In the genomic region with DNA sequence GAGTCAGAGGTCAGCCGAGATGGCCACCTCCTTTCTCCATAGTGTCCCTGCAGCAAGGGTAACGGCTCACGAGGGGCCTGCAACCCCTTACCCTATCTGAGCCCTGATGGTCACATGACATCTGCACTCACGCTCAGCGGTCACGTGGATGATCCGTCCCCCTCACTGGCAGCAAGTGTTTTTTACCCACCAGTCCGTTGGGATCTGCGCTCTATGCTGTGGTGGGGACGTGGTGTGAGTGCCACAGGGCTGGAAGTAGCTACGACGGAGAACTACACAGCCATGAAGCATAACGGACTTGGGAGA, we compare ENCODE assay signal across 9 mouse cellular contexts. TPM values are rescaled to one million over a fixed set of nuclear protein-coding genes. Genes with fewer than 3 reads are reported as not detected.
DNase-seq lines count a peak whose midpoint lies in the region; ATAC-seq and TF ChIP-seq lines count a peak whose summit lies in the region.
"Had no signal": no experiment of that assay in that cellular context is flagged by ENCODE, and none has a peak within 500 bp of the region (broad histone marks: within the 10 kb centered on the region; RNA-seq: fewer than 3 reads in every experiment).

No protein-coding gene starts in this region.

- ATAC-seq in heart, embryonic 14.5 days (ENCODE audit: insufficient number of reproducible peaks, insufficient read depth, low FRiP score, low read depth): no peak
- ATAC-seq in megakaryocyte, adult 5-6 weeks (ENCODE audit: poor library complexity, severe bottlenecking): no peak
- peak; percentile 2 for ATAC-seq in intestine, postnatal 0 days
- ATAC-seq in stomach, postnatal 0 days (ENCODE audit: low FRiP score, low TSS enrichment): no peak; the same call in 1 of the 2 replicates
- no peak for ATAC-seq in midbrain, postnatal 0 days (ENCODE audit: low FRiP score)

- H3K36me3 ChIP-seq in heart, embryonic 14.5 days (ENCODE audit: control insufficient read depth, insufficient read depth, low read length): peaks cover 57% of the 10 kb centered on the region
- H3K36me3 ChIP-seq in megakaryocyte, embryonic 14.5 days (replicated peaks; ENCODE audit: low read length): peaks cover 69% of the 10 kb centered on the region
- H3K36me3 ChIP-seq in intestine, postnatal 0 days (ENCODE audit: control insufficient read depth, insufficient read depth): peaks cover 28% of the 10 kb centered on the region
- peaks cover 29% of the 10 kb centered on the region for H3K36me3 ChIP-seq in stomach, postnatal 0 days (ENCODE audit: control insufficient read depth, insufficient read depth, low read length)
- H3K36me3 ChIP-seq in midbrain, postnatal 0 days (ENCODE audit: insufficient read depth, low read length): peaks cover 42% of the 10 kb centered on the region

- no peaks in the 10 kb centered on the region for H3K27me3 ChIP-seq in heart, embryonic 14.5 days (ENCODE audit: control insufficient read depth, insufficient read depth, low read length)
- H3K27me3 ChIP-seq in megakaryocyte, embryonic 14.5 days (replicated peaks): no peaks in the 10 kb centered on the region
- H3K27me3 ChIP-seq in intestine, postnatal 0 days (replicated peaks; ENCODE audit: control insufficient read depth, insufficient read depth, low read length): peaks cover 14% of the 10 kb centered on the region; the same call in 1 of the 2 replicates
- H3K27me3 ChIP-seq in stomach, postnatal 0 days (ENCODE audit: control insufficient read depth, insufficient read depth, low read length): no peaks in the 10 kb centered on the region
- 0 out of 2 replicates have a peak, but pooled peaks cover 4% of the 10 kb centered on the region for H3K27me3 ChIP-seq in midbrain, postnatal 0 days (ENCODE audit: insufficient read depth, low read length)

- H3K4me3 ChIP-seq in heart, embryonic 14.5 days (ENCODE audit: control insufficient read depth in 1 of 2, insufficient read depth in 1 of 2, low read depth in 1 of 2, low read length in 2 of 2): no peak overlapping the region
- H3K4me3 ChIP-seq in megakaryocyte, embryonic 14.5 days (replicated peaks): peak overlapping the region; percentile 92
- no peak overlapping the region for H3K4me3 ChIP-seq in intestine, postnatal 0 days (ENCODE audit: low read depth, low read length)
- no peak overlapping the region for H3K4me3 ChIP-seq in stomach, postnatal 0 days (ENCODE audit: low read depth, low read length)
- H3K4me3 ChIP-seq in midbrain, postnatal 0 days (ENCODE audit: low read depth, low read length): no peak overlapping the region

- H3K9me3 ChIP-seq in heart, embryonic 14.5 days (ENCODE audit: control insufficient read depth, low read length): no peaks in the 10 kb centered on the region
- H3K9me3 ChIP-seq in megakaryocyte, embryonic 14.5 days: no peaks in the 10 kb centered on the region
- no peaks in the 10 kb centered on the region for H3K9me3 ChIP-seq in intestine, postnatal 0 days (ENCODE audit: control insufficient read depth)
- no peaks in the 10 kb centered on the region for H3K9me3 ChIP-seq in stomach, postnatal 0 days (ENCODE audit: control insufficient read depth, low read length)
- no peaks in the 10 kb centered on the region for H3K9me3 ChIP-seq in midbrain, postnatal 0 days (ENCODE audit: low read length)

- no peak overlapping the region for H3K4me2 ChIP-seq in heart, embryonic 14.5 days (ENCODE audit: low read length)
- 0 out of 2 replicates have a peak overlapping the region, but pooled peaks have one; percentile 24 for H3K4me2 ChIP-seq in intestine, postnatal 0 days (replicated peaks; ENCODE audit: low read depth)
- H3K4me2 ChIP-seq in stomach, postnatal 0 days (replicated peaks; ENCODE audit: low read depth): no peak overlapping the region
- H3K4me2 ChIP-seq in midbrain, postnatal 0 days (ENCODE audit: low read depth, low read length, poor library complexity, severe bottlenecking): no peak overlapping the region
- H3K4me2 ChIP-seq: midbrain, embryonic 11.5 days had no signal

- no peak for DNase-seq in heart, postnatal 4 days
- no peak for DNase-seq in stomach, postnatal 0 days (ENCODE audit: low spot score)
- no peak for DNase-seq in urinary bladder, postnatal 10 days (ENCODE audit: low spot score)
- no peak for DNase-seq in midbrain, postnatal 0 days (ENCODE audit: low spot score)

- H3K27ac ChIP-seq in heart, embryonic 14.5 days (replicated peaks in 1 of 2; ENCODE audit: control insufficient read depth in 1 of 2, insufficient read depth in 1 of 2, low read depth in 2 of 2, low read length in 2 of 2): peak overlapping the region; percentile 24 to 97; a peak in 3 of 4 replicates
- 0 out of 2 replicates have a peak overlapping the region, but pooled peaks have one; percentile 7 for H3K27ac ChIP-seq in intestine, postnatal 0 days (ENCODE audit: low read depth, low read length)
- peak overlapping the region; percentile 30; the same call in 1 of the 2 replicates for H3K27ac ChIP-seq in stomach, postnatal 0 days (replicated peaks)
- H3K27ac ChIP-seq in midbrain, postnatal 0 days (ENCODE audit: low read depth, low read length): no peak overlapping the region

- H3K4me1 ChIP-seq in heart, embryonic 14.5 days (ENCODE audit: control insufficient read depth in 2 of 2, insufficient read depth in 2 of 2, low read length in 2 of 2): peaks cover 55 to 80% of the 10 kb centered on the region in 2 experiments
- H3K4me1 ChIP-seq in megakaryocyte, embryonic 14.5 days: peaks cover 100% of the 10 kb centered on the region
- H3K4me1 ChIP-seq in intestine, postnatal 0 days (replicated peaks; ENCODE audit: control insufficient read depth, insufficient read depth, low read length): peaks cover 19% of the 10 kb centered on the region
- peaks cover 17% of the 10 kb centered on the region for H3K4me1 ChIP-seq in stomach, postnatal 0 days (replicated peaks; ENCODE audit: control insufficient read depth, insufficient read depth)
- H3K4me1 ChIP-seq in midbrain, postnatal 0 days (ENCODE audit: insufficient read depth, low read length): 0 out of 2 replicates have a peak, but pooled peaks cover 3% of the 10 kb centered on the region

- peak overlapping the region; percentile 38; the same call in 1 of the 2 replicates for H3K9ac ChIP-seq in heart, embryonic 14.5 days (ENCODE audit: low read length)
- peak overlapping the region; percentile 18; the same call in 1 of the 2 replicates for H3K9ac ChIP-seq in intestine, postnatal 0 days (ENCODE audit: low read depth, low read length)
- H3K9ac ChIP-seq in stomach, postnatal 0 days (ENCODE audit: low read length): no peak overlapping the region
- no peak overlapping the region for H3K9ac ChIP-seq in midbrain, postnatal 0 days (replicated peaks; ENCODE audit: low read length, poor library complexity, severe bottlenecking)

- no peak for TF ChIP-seq EP300 in stomach, postnatal 0 days (optimal IDR thresholded peaks at IDR 0.05)

- WGBS in heart, embryonic 14.5 days: 46% methylated on average over 13 of the region's 13 CpGs
- 58% methylated on average over 13 of the region's 13 CpGs for WGBS in intestine, postnatal 0 days
- WGBS in stomach, postnatal 0 days: 69% methylated on average over 13 of the region's 13 CpGs
- 54% methylated on average over 13 of the region's 13 CpGs for WGBS in midbrain, postnatal 0 days

- TF ChIP-seq CTCF in intestine, postnatal 0 days (IDR thresholded peaks at IDR 0.05; ENCODE audit: low read depth): no peak
- no peak for TF ChIP-seq CTCF in stomach, postnatal 0 days (IDR thresholded peaks at IDR 0.05; ENCODE audit: low read depth)
- TF ChIP-seq CTCF in midbrain, postnatal 0 days (IDR thresholded peaks at IDR 0.05): no peak

RNA-seq across cellular contexts. Expression of a gene that starts 15.5 kb away (rescaled TPM):
- 3.8 and 4.7 TPM in 2 replicates for polyA plus RNA-seq in heart, embryonic 14.5 days (2014; fragmentation: Nextera tagmentation; extraction: Ambion mirVana)
- total RNA-seq in heart, postnatal 4 days (2021): 1 to 10 TPM; 1.9 to 2.4 TPM
- polyA plus RNA-seq in megakaryocyte, embryonic 14.5 days (2012; ENCODE audit: insufficient read depth, low replicate concordance): 4.4 TPM in 1 of 2 replicates, not detected in the other
- 30.6 and 34.0 TPM in 2 replicates for total RNA-seq in megakaryocyte, adult 5-6 weeks (2015)
- 6.5 and 11.5 TPM in 2 replicates for total RNA-seq in megakaryocyte, adult 5-6 weeks (2017)
- polyA plus RNA-seq in intestine, postnatal 0 days (2015; fragmentation: Nextera tagmentation; extraction: Ambion mirVana): 1,233 and 1,333 TPM in 2 replicates
- 205 and 239 TPM in 2 replicates for polyA plus RNA-seq in stomach, postnatal 0 days (2015; fragmentation: Nextera tagmentation; extraction: Ambion mirVana)
- 1.5 and 1.7 TPM in 2 replicates for total RNA-seq in midbrain, postnatal 0 days (2014; rRNA removed)
- 1.1 and 2.0 TPM in 2 replicates for polyA plus RNA-seq in midbrain, postnatal 0 days (2015; fragmentation: Nextera tagmentation; extraction: Ambion mirVana)

RNA-seq across cellular contexts. Expression of a gene that starts 19.6 kb away (rescaled TPM):
- polyA plus RNA-seq in heart, embryonic 14.5 days (2014; fragmentation: Nextera tagmentation; extraction: Ambion mirVana): 1.0 TPM in 2 replicates
- under 1 TPM; 0.72 to 0.98 TPM for total RNA-seq in heart, postnatal 4 days (2021)
- 8.4 TPM in 1 of 2 replicates, not detected in the other for polyA plus RNA-seq in megakaryocyte, embryonic 14.5 days (2012; ENCODE audit: insufficient read depth, low replicate concordance)
- total RNA-seq in megakaryocyte, adult 5-6 weeks (2015): not detected in 2 replicates
- 0.26 and 1.4 TPM in 2 replicates for total RNA-seq in megakaryocyte, adult 5-6 weeks (2017)
- polyA plus RNA-seq in intestine, postnatal 0 days (2015; fragmentation: Nextera tagmentation; extraction: Ambion mirVana): 0.31 TPM in 1 of 2 replicates, not detected in the other
- 0.29 and 0.36 TPM in 2 replicates for polyA plus RNA-seq in stomach, postnatal 0 days (2015; fragmentation: Nextera tagmentation; extraction: Ambion mirVana)
- total RNA-seq in midbrain, postnatal 0 days (2014; rRNA removed): 6.6 TPM in 1 of 2 replicates, not detected in the other
- 1.6 and 3.9 TPM in 2 replicates for polyA plus RNA-seq in midbrain, postnatal 0 days (2015; fragmentation: Nextera tagmentation; extraction: Ambion mirVana)

RNA-seq across cellular contexts. Expression of a gene that starts 24.1 kb away (rescaled TPM):
- polyA plus RNA-seq in heart, embryonic 14.5 days (2014; fragmentation: Nextera tagmentation; extraction: Ambion mirVana): 1.7 and 2.0 TPM in 2 replicates
- under 1 TPM; 0.55 to 0.70 TPM for total RNA-seq in heart, postnatal 4 days (2021)
- 0.89 TPM in 1 of 2 replicates, not detected in the other for polyA plus RNA-seq in megakaryocyte, embryonic 14.5 days (2012; ENCODE audit: insufficient read depth, low replicate concordance)
- total RNA-seq in megakaryocyte, adult 5-6 weeks (2015): 0.83 and 2.9 TPM in 2 replicates
- 0.33 TPM in 1 of 2 replicates, not detected in the other for total RNA-seq in megakaryocyte, adult 5-6 weeks (2017)
- polyA plus RNA-seq in intestine, postnatal 0 days (2015; fragmentation: Nextera tagmentation; extraction: Ambion mirVana): 0.76 and 1.1 TPM in 2 replicates
- polyA plus RNA-seq in stomach, postnatal 0 days (2015; fragmentation: Nextera tagmentation; extraction: Ambion mirVana): 1.1 and 1.4 TPM in 2 replicates
- 0.88 and 2.7 TPM in 2 replicates for total RNA-seq in midbrain, postnatal 0 days (2014; rRNA removed)
- 5.8 and 10.2 TPM in 2 replicates for polyA plus RNA-seq in midbrain, postnatal 0 days (2015; fragmentation: Nextera tagmentation; extraction: Ambion mirVana)

RNA-seq across cellular contexts. Expression of a gene that starts 24.1 kb away (rescaled TPM):
- 52.6 and 53.5 TPM in 2 replicates for polyA plus RNA-seq in heart, embryonic 14.5 days (2014; fragmentation: Nextera tagmentation; extraction: Ambion mirVana)
- total RNA-seq in heart, postnatal 4 days (2021): 10 to 100 TPM; 52.9 to 55.9 TPM
- polyA plus RNA-seq in megakaryocyte, embryonic 14.5 days (2012; ENCODE audit: insufficient read depth, low replicate concordance): 80.4 and 114 TPM in 2 replicates
- total RNA-seq in megakaryocyte, adult 5-6 weeks (2015): 5.4 and 5.7 TPM in 2 replicates
- 21.9 and 42.4 TPM in 2 replicates for total RNA-seq in megakaryocyte, adult 5-6 weeks (2017)
- polyA plus RNA-seq in intestine, postnatal 0 days (2015; fragmentation: Nextera tagmentation; extraction: Ambion mirVana): 54.0 and 59.4 TPM in 2 replicates
- 59.4 and 63.0 TPM in 2 replicates for polyA plus RNA-seq in stomach, postnatal 0 days (2015; fragmentation: Nextera tagmentation; extraction: Ambion mirVana)
- total RNA-seq in midbrain, postnatal 0 days (2014; rRNA removed): 120 and 132 TPM in 2 replicates
- polyA plus RNA-seq in midbrain, postnatal 0 days (2015; fragmentation: Nextera tagmentation; extraction: Ambion mirVana): 95.8 and 115 TPM in 2 replicates

RNA-seq across cellular contexts. Expression of a gene that starts 30.1 kb away (rescaled TPM):
- 64.6 and 67.0 TPM in 2 replicates for polyA plus RNA-seq in heart, embryonic 14.5 days (2014; fragmentation: Nextera tagmentation; extraction: Ambion mirVana)
- total RNA-seq in heart, postnatal 4 days (2021): 10 to 100 TPM; 55.4 to 56.8 TPM
- polyA plus RNA-seq in megakaryocyte, embryonic 14.5 days (2012; ENCODE audit: insufficient read depth, low replicate concordance): 71.2 and 72.9 TPM in 2 replicates
- total RNA-seq in megakaryocyte, adult 5-6 weeks (2015): 22.7 and 23.8 TPM in 2 replicates
- 20.9 and 24.0 TPM in 2 replicates for total RNA-seq in megakaryocyte, adult 5-6 weeks (2017)
- polyA plus RNA-seq in intestine, postnatal 0 days (2015; fragmentation: Nextera tagmentation; extraction: Ambion mirVana): 40.8 and 45.2 TPM in 2 replicates
- polyA plus RNA-seq in stomach, postnatal 0 days (2015; fragmentation: Nextera tagmentation; extraction: Ambion mirVana): 51.4 and 51.6 TPM in 2 replicates
- total RNA-seq in midbrain, postnatal 0 days (2014; rRNA removed): 92.6 and 98.3 TPM in 2 replicates
- polyA plus RNA-seq in midbrain, postnatal 0 days (2015; fragmentation: Nextera tagmentation; extraction: Ambion mirVana): 147 and 149 TPM in 2 replicates

Comparison
In these comparisons a context has a peak if more than half of its experiments do, and no peak if none do; other contexts are left out.
1. H3K9ac ChIP-seq: peak in heart, embryonic 14.5 days (single experiment) and intestine, postnatal 0 days (single experiment); none in stomach, postnatal 0 days (single experiment) and midbrain, postnatal 0 days (single experiment).
2. RNA of a gene that starts 15.5 kb away (polyA plus RNA-seq): 1,233 to 1,333 TPM in intestine, postnatal 0 days and 205 to 239 TPM in stomach, postnatal 0 days; 4.4 TPM in megakaryocyte, embryonic 14.5 days, 3.8 to 4.7 TPM in heart, embryonic 14.5 days and 1.1 to 2.0 TPM in midbrain, postnatal 0 days; every median in the first group is over 10 times any median in the second.